Mouse (Mus musculus) kidney, postnatal 0 days (tissue): ENCODE results near the gene Nek9. TPM values are rescaled to one million over a fixed set of nuclear protein-coding genes. Genes with fewer than 3 reads are reported as not detected.

Source experiments
- ATAC-seq: fragments of 200-750 bp; cut with Nextera tagmentation; replicated peaks from 2 replicates; pipeline ENCODE4 v1.8.0; 2017; ENCODE audit warnings: low read depth, moderate number of reproducible peaks, moderate TSS enrichment, moderate library complexity; ENCODE audit not compliant: low FRiP score
- DNase-seq: peaks from one replicate; pipeline ENCODE4 v3.0.0-alpha.2; 2016; ENCODE audit warnings: low spot score
- H3K27ac ChIP-seq: fragments of 300-500 bp; sonication (generic); 2 replicates; pipeline ENCODE4 v1.5.1; 2014; ENCODE audit warnings: mild to moderate bottlenecking
- H3K27me3 ChIP-seq: fragments of 300-500 bp; sonication (generic); 2 replicates; pipeline ENCODE4 v1.6.1; 2014; ENCODE audit warnings: low read length, mixed read lengths; ENCODE audit not compliant: insufficient read depth
- H3K36me3 ChIP-seq: fragments of 300-500 bp; sonication (generic); 2 replicates; pipeline ENCODE4 v1.6.1; 2014; ENCODE audit warnings: low read length, mixed read lengths; ENCODE audit not compliant: insufficient read depth
- H3K4me1 ChIP-seq: fragments of 300-500 bp; sonication (generic); replicated peaks from 2 replicates; pipeline ENCODE4 v1.6.1; 2014; ENCODE audit warnings: antibody characterized with exemption, low read length, mixed read lengths; ENCODE audit not compliant: insufficient read depth
- H3K4me2 ChIP-seq: fragments of 300-500 bp; sonication (generic); 2 replicates; pipeline ENCODE4 v1.6.1; 2014; ENCODE audit warnings: mild to moderate bottlenecking, low read length, moderate library complexity, mixed read lengths
- H3K4me3 ChIP-seq: fragments of 300-500 bp; sonication (generic); replicated peaks from 2 replicates; pipeline ENCODE4 v1.5.1; 2014; ENCODE audit warnings: low read depth, low read length
- H3K9ac ChIP-seq: fragments of 300-500 bp; sonication (generic); 2 replicates; pipeline ENCODE4 v1.6.1; 2014; ENCODE audit warnings: low read depth, low read length
- H3K9me3 ChIP-seq: fragments of 300-500 bp; sonication (generic); replicated peaks from 2 replicates; pipeline ENCODE4 v1.6.1; 2016; ENCODE audit warnings: low read length, inconsistent platforms, mixed read lengths
- CTCF ChIP-seq: IDR thresholded peaks from 2 replicates; pipeline ENCODE4 v1.5.1; 2016; ENCODE audit warnings: antibody characterized with exemption, low read depth, mild to moderate bottlenecking, moderate library complexity
- WGBS: fragments of 180-500 bp; shearing (Covaris S2); extraction: QIAGEN DNeasy Blood & Tissue Kit; methylation state at CpG from one replicate; pipeline ENCODE4 v1.1.7; 2014; 5-methylcytosine and 5-hydroxymethylcytosine counted together
- polyA plus RNA-seq: library from polyadenylated mRNA; unstranded; fragments of >200 nt; fragmentation: Nextera tagmentation; extraction: Ambion mirVana; gene quantifications from 2 replicates; pipeline ENCODE4 v1.2.1, GENCODE M21; 2015

Nek9 gene
- polyA plus RNA-seq, 1 experiment from 2014 or later: 16.4 TPM

GRCm38 (mm10) chr12:85350407-85351232 is 11.5 kb upstream of the Nek9 start:
- DNase-seq (no peak), ATAC-seq (no peak)
- Histone ChIP-seq H3K4me1 (no peaks in the 10 kb centered on the region), H3K27me3 (no peaks in the 10 kb centered on the region), H3K27ac (no peak overlapping the region), H3K9me3 (no peaks in the 10 kb centered on the region), H3K4me3 (no peak overlapping the region), H3K4me2 (no peak overlapping the region), H3K36me3 (peaks cover 10% of the 10 kb centered on the region; the same call in 1 of the 2 replicates), H3K9ac (no peak overlapping the region)
- WGBS: 70% methylated on average over 10 of the region's 10 CpGs
- TF ChIP-seq CTCF: no peak

- H3K27ac ChIP-seq: 0 out of 2 replicates have a peak overlapping the region, but pooled peaks have one; percentile 47
- no peak for ATAC-seq
- no peaks in the 10 kb centered on the region for H3K9me3 ChIP-seq
- DNase-seq: peak; percentile 60
- no peaks in the 10 kb centered on the region for H3K27me3 ChIP-seq
- H3K9ac ChIP-seq: no peak overlapping the region
- TF ChIP-seq CTCF: no peak
- 68% methylated on average over 6 of the region's 6 CpGs for WGBS
- no peaks in the 10 kb centered on the region for H3K4me1 ChIP-seq
- H3K4me2 ChIP-seq: no peak overlapping the region
- peaks cover 5% of the 10 kb centered on the region; the same call in 1 of the 2 replicates for H3K36me3 ChIP-seq
- H3K4me3 ChIP-seq: no peak overlapping the region
These were observed 9.2 kb upstream of the Nek9 start for GRCm38 (mm10) chr12:85348338-85348737.

GRCm38 (mm10) chr12:85347196-85347595 is 8.0 kb upstream of the Nek9 start:
- peaks cover 5% of the 10 kb centered on the region; the same call in 1 of the 2 replicates for H3K36me3 ChIP-seq
- H3K27me3 ChIP-seq: no peaks in the 10 kb centered on the region
- ATAC-seq (no peak), DNase-seq (no peak)
- no peak for TF ChIP-seq CTCF
- WGBS: 66% methylated on average over 3 of the region's 3 CpGs
- no peaks in the 10 kb centered on the region for H3K4me1 ChIP-seq
- no peak overlapping the region for H3K4me3 ChIP-seq
- H3K9me3 ChIP-seq: no peaks in the 10 kb centered on the region
- H3K27ac ChIP-seq: no peak overlapping the region
- H3K9ac ChIP-seq: no peak overlapping the region
- H3K4me2 ChIP-seq: no peak overlapping the region

- H3K27me3 ChIP-seq: no peaks in the 10 kb centered on the region
- ATAC-seq (no peak; the same call in 1 of the 2 replicates), DNase-seq (peak; percentile 95)
- TF ChIP-seq CTCF: peak; percentile 85
- H3K4me2 ChIP-seq: no peak overlapping the region
- no peaks in the 10 kb centered on the region for H3K4me1 ChIP-seq
- no peak overlapping the region for H3K4me3 ChIP-seq
- peaks cover 5% of the 10 kb centered on the region; the same call in 1 of the 2 replicates for H3K36me3 ChIP-seq
- H3K9me3 ChIP-seq: no peaks in the 10 kb centered on the region
- H3K27ac ChIP-seq: no peak overlapping the region
- WGBS: 34% methylated on average over 3 of the region's 3 CpGs
- no peak overlapping the region for H3K9ac ChIP-seq
These were observed 7.2 kb upstream of the Nek9 start for GRCm38 (mm10) chr12:85346374-85346773.

GRCm38 (mm10) chr12:85345559-85345958 is 6.4 kb upstream of the Nek9 start:
- no peaks in the 10 kb centered on the region for H3K27me3 ChIP-seq
- no peak overlapping the region for H3K27ac ChIP-seq
- DNase-seq (no peak), ATAC-seq (no peak)
- TF ChIP-seq CTCF: no peak
- no peak overlapping the region for H3K4me3 ChIP-seq
- H3K9ac ChIP-seq: no peak overlapping the region
- no peaks in the 10 kb centered on the region for H3K4me1 ChIP-seq
- WGBS: 94% methylated on average over 6 of the region's 6 CpGs
- no peaks in the 10 kb centered on the region for H3K9me3 ChIP-seq
- H3K36me3 ChIP-seq: peaks cover 5% of the 10 kb centered on the region; the same call in 1 of the 2 replicates
- no peak overlapping the region for H3K4me2 ChIP-seq

- no peak for ATAC-seq
- H3K36me3 ChIP-seq: peaks cover 5% of the 10 kb centered on the region; the same call in 1 of the 2 replicates
These were observed 5.1 kb upstream of the Nek9 start for GRCm38 (mm10) chr12:85344252-85344651.

More at GRCm38 (mm10) chr12:85344252-85344651, 5.1 kb upstream of the Nek9 start:
- H3K4me2 ChIP-seq: no peak overlapping the region
- no peak for TF ChIP-seq CTCF
- no peaks in the 10 kb centered on the region for H3K27me3 ChIP-seq
- 52% methylated on average over 7 of the region's 7 CpGs for WGBS
- no peaks in the 10 kb centered on the region; the same call in 1 of the 2 replicates for H3K4me1 ChIP-seq
- no peak overlapping the region for H3K4me3 ChIP-seq
- DNase-seq: no peak
- H3K9me3 ChIP-seq: no peaks in the 10 kb centered on the region
- H3K27ac ChIP-seq: no peak overlapping the region
- no peak overlapping the region for H3K9ac ChIP-seq
